Mouse (Mus musculus) kidney, embryonic 16.5 days (tissue): ENCODE measurements around the gene Tspan31. TPM values are rescaled to one million over a fixed set of nuclear protein-coding genes. Genes with fewer than 3 reads are reported as not detected.

ENCODE experiments used
- ATAC-seq: fragments of 200-750 bp; cut with Nextera tagmentation; 2 replicates; pipeline ENCODE4 v1.8.0; 2017; ENCODE audit warnings: moderate TSS enrichment; ENCODE audit not compliant: low FRiP score, low TSS enrichment
- H3K27ac ChIP-seq: fragments of 300-500 bp; sonication (generic); 2 replicates; pipeline ENCODE4 v1.5.1; 2014; ENCODE audit warnings: low read length
- H3K27me3 ChIP-seq: fragments of 300-500 bp; sonication (generic); 2 replicates; pipeline ENCODE4 v1.6.1; 2014; ENCODE audit warnings: low read length, control low read depth, mixed read lengths; ENCODE audit not compliant: insufficient read depth
- H3K36me3 ChIP-seq: fragments of 300-500 bp; sonication (generic); 2 replicates; pipeline ENCODE4 v1.6.1; 2014; ENCODE audit warnings: low read length, control low read depth, mixed read lengths; ENCODE audit not compliant: insufficient read depth
- H3K4me1 ChIP-seq: fragments of 300-500 bp; sonication (generic); 2 replicates; pipeline ENCODE4 v1.6.1; 2014; ENCODE audit warnings: low read length, control low read depth, mixed read lengths; ENCODE audit not compliant: insufficient read depth
- H3K4me2 ChIP-seq: fragments of 300-500 bp; sonication (generic); replicated peaks from 2 replicates; pipeline ENCODE4 v1.6.1; 2014; ENCODE audit warnings: low read depth, low read length
- H3K4me3 ChIP-seq: fragments of 300-500 bp; sonication (generic); 2 replicates; pipeline ENCODE4 v1.5.1; 2014; ENCODE audit warnings: mild to moderate bottlenecking, low read length
- H3K9ac ChIP-seq: fragments of 300-500 bp; sonication (generic); replicated peaks from 2 replicates; pipeline ENCODE4 v1.6.1; 2014; ENCODE audit warnings: low read length
- H3K9me3 ChIP-seq: fragments of 300-500 bp; sonication (generic); 2 replicates; pipeline ENCODE4 v1.6.1; 2016; ENCODE audit warnings: low read length, control low read depth
- WGBS: fragments of 180-500 bp; shearing (Covaris S2); extraction: QIAGEN DNeasy Blood & Tissue Kit; methylation state at CpG from one replicate; pipeline ENCODE4 v1.1.7; 2014; 5-methylcytosine and 5-hydroxymethylcytosine counted together
- polyA plus RNA-seq: library from polyadenylated mRNA; unstranded; fragments of >200 nt; fragmentation: Nextera tagmentation; extraction: Ambion mirVana; gene quantifications from 2 replicates; pipeline ENCODE4 v1.2.1, GENCODE M21; 2015

The Tspan31 gene
- polyA plus RNA-seq, 1 experiment from 2014 or later, result 205 TPM

DNA sequence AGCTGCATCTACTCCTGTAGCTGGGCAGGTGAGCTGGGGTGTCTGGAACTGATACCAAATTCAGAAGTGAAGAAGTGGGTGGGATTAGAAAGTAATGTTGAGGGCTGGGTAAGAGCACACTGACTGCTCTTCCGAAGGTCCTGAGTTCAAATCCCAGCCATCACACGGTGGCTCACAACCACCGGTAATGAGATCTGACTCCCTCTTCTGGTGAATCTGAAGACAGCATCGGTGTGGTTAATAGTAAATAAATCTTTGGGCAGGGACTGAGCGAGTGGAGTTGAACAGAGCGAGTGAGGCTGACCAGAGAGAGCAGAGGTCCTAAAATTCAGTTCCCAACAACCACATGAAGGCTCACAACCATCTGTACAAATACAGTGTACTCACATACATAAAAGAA lies 15.6 kb upstream of the Tspan31 start:
- no peak overlapping the region for H3K4me2 ChIP-seq
- H3K4me1 ChIP-seq, result peaks cover 12% of the 10 kb centered on the region
- H3K27me3 ChIP-seq, result peaks cover 73% of the 10 kb centered on the region
- 69% methylated on average over 6 of the region's 6 CpGs for WGBS
- H3K9me3 ChIP-seq, result no peaks in the 10 kb centered on the region
- no peak overlapping the region for H3K27ac ChIP-seq
- no peak overlapping the region for H3K9ac ChIP-seq
- H3K4me3 ChIP-seq, result no peak overlapping the region
- no peak for ATAC-seq
- no peaks in the 10 kb centered on the region for H3K36me3 ChIP-seq

DNA sequence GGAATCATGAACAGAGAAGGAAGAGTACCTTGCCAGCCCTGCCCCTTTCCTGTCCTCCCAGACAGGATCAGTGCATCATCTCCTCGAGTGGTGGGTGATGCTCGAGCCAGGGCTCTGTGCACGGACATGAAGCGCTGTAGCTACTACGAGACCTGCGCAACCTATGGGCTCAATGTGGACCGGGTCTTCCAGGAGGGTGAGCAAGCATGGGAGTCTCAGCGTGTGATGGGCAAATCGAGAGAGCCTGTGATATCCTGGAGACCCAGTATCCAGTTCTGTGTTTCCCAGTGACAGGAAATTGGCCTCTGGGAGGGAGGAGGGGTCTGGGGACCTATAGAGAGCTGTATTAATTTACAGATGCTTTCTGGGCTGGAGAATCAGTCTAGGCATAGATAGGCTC lies 15.0 kb upstream of the Tspan31 start:
- H3K4me3 ChIP-seq, result no peak overlapping the region
- no peak overlapping the region for H3K9ac ChIP-seq
- no peaks in the 10 kb centered on the region for H3K9me3 ChIP-seq
- peaks cover 13% of the 10 kb centered on the region for H3K4me1 ChIP-seq
- H3K36me3 ChIP-seq, result no peaks in the 10 kb centered on the region
- WGBS, result 77% methylated on average over 9 of the region's 9 CpGs
- no peak overlapping the region for H3K4me2 ChIP-seq
- no peak overlapping the region for H3K27ac ChIP-seq
- peaks cover 73% of the 10 kb centered on the region for H3K27me3 ChIP-seq
- no peak for ATAC-seq

DNA sequence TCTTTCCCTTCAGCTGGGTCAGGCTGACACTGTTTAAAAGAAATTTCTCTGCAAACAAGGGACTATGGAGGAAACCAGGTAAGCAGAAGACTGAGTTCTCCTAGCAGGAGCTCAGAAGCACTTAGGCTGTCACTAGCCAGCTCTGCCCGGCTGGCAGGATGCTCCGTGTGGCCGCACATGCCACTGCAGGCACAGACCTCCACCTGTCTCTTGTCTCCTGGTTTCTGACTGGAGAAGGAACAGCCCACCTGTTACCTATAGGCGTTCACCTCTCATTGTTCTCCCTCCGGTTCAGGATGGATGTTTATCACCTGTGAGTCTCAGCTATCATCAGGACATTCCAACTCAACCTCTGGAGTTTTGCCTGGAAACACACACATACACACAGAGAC lies 13.8 kb upstream of the Tspan31 start:
- H3K4me2 ChIP-seq, result no peak overlapping the region
- no peak overlapping the region for H3K4me3 ChIP-seq
- H3K36me3 ChIP-seq, result no peaks in the 10 kb centered on the region
- 34% methylated on average over 5 of the region's 5 CpGs for WGBS
- H3K9me3 ChIP-seq, result no peaks in the 10 kb centered on the region
- no peak for ATAC-seq
- peaks cover 25% of the 10 kb centered on the region for H3K4me1 ChIP-seq
- H3K27ac ChIP-seq, result no peak overlapping the region
- H3K9ac ChIP-seq, result no peak overlapping the region
- H3K27me3 ChIP-seq, result peaks cover 73% of the 10 kb centered on the region

DNA sequence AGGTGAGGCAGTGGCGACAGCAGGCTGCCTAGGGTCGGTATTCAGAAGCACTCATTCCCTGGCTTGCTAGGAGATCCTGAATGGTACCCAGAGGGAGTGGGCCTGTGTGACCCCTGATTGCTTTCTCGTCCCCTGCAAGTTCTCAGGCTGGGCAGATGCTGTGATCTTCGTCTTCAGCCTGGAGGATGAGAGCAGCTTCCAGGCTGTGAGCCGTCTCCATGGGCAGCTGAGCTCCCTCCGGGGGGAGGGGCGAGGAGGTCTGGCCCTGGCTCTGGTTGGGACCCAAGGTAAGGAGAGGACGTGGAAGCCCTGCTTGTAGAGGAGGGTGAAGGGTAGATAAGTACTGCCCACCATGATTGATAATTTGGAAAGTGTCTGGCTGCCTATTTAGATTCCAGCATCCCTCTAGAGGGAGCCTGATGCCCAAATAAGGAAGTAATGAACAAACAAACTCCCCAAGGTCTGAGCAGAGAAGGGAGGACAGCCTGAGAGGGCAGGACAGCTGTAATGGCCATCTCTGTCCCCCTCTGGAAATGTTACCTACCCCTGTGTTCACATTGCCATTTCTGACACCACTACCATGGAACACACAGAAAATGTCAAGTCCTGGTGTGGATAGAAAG lies 13.3 kb upstream of the Tspan31 start:
- H3K27ac ChIP-seq, result no peak overlapping the region
- H3K9ac ChIP-seq, result no peak overlapping the region
- no peak for ATAC-seq
- H3K4me1 ChIP-seq, result peaks cover 26% of the 10 kb centered on the region
- WGBS, result 23% methylated on average over 8 of the region's 8 CpGs
- H3K36me3 ChIP-seq, result no peaks in the 10 kb centered on the region
- H3K4me3 ChIP-seq, result no peak overlapping the region
- no peak overlapping the region for H3K4me2 ChIP-seq
- peaks cover 76% of the 10 kb centered on the region for H3K27me3 ChIP-seq
- no peaks in the 10 kb centered on the region for H3K9me3 ChIP-seq

DNA sequence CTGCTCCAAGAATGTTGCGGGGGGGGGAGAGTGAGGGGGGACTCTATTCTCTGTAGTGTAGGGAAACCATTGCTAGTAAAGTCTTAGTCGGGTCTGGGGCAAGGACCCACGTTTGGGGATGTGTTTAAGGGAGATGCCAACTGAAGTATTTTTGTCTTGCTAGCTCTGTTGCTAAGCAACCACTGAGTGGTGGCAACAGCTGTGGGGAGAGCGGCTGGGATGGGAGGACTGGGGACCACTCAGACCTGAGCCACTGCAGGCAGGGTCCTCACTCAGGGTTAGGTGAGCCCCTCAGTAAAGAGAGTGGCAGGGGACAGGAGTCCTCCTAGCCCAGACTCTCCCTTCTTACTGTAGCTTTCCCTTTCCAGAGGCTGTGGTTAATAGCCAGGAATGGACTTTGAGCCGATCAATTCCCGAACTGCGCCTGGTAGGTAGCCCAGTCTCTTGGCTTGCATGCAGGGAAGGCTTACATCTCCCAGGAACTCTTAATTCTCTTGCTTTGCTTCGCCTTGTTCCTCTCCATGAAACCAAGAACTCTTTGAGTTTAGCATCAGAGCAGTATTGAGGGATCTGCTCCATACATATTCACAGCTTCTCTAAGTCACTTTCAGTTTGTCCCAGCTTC lies 12.0 kb upstream of the Tspan31 start:
- Histone ChIP-seq H3K27me3 (peaks cover 83% of the 10 kb centered on the region), H3K4me2 (peak overlapping the region; percentile 42; the same call in 1 of the 2 replicates), H3K4me1 (peaks cover 28% of the 10 kb centered on the region), H3K36me3 (no peaks in the 10 kb centered on the region), H3K4me3 (0 out of 2 replicates have a peak overlapping the region, but pooled peaks have one; percentile 27), H3K9ac (no peak overlapping the region), H3K27ac (no peak overlapping the region), H3K9me3 (no peaks in the 10 kb centered on the region)
- ATAC-seq, result no peak
- 32% methylated on average over 8 of the region's 8 CpGs for WGBS

GRCm38 (mm10) chr10:127080901-127081780 lies 11.1 kb upstream of the Tspan31 start:
- H3K36me3 ChIP-seq, result no peaks in the 10 kb centered on the region
- H3K9ac ChIP-seq, result peak overlapping the region; percentile 41; the same call in 1 of the 2 replicates
- WGBS, result 4% methylated on average over 48 of the region's 48 CpGs
- H3K27ac ChIP-seq, result no peak overlapping the region
- ATAC-seq, result no peak
- H3K4me2 ChIP-seq, result peak overlapping the region; percentile 42
- peaks cover 28% of the 10 kb centered on the region for H3K4me1 ChIP-seq
- peak overlapping the region; percentile 27 for H3K4me3 ChIP-seq
- no peaks in the 10 kb centered on the region for H3K9me3 ChIP-seq
- H3K27me3 ChIP-seq, result peaks cover 90% of the 10 kb centered on the region

- Histone ChIP-seq H3K4me3 (peak overlapping the region; percentile 53), H3K4me2 (peak overlapping the region; percentile 92), H3K9me3 (no peaks in the 10 kb centered on the region), H3K36me3 (no peaks in the 10 kb centered on the region), H3K9ac (peak overlapping the region; percentile 57; the same call in 1 of the 2 replicates), H3K27ac (no peak overlapping the region), H3K27me3 (peaks cover 90% of the 10 kb centered on the region), H3K4me1 (peaks cover 28% of the 10 kb centered on the region)
- ATAC-seq, result no peak
- whole genome bisulfite sequencing, result under 1% methylated on average over 66 of the region's 70 CpGs
Measured at GRCm38 (mm10) chr10:127079665-127080391, 9.8 kb upstream of the Tspan31 start.

- WGBS, result under 1% methylated on average over 29 of the region's 49 CpGs
- peak; percentile 16; the same call in 1 of the 2 replicates for ATAC-seq
Measured at GRCm38 (mm10) chr10:127078677-127079575, 8.9 kb upstream of the Tspan31 start.

More at GRCm38 (mm10) chr10:127078677-127079575, 8.9 kb upstream of the Tspan31 start:
- peaks cover 28% of the 10 kb centered on the region for H3K4me1 ChIP-seq
- H3K4me2 ChIP-seq, result peak overlapping the region; percentile 92
- H3K9ac ChIP-seq, result peak overlapping the region; percentile 57
- H3K36me3 ChIP-seq, result no peaks in the 10 kb centered on the region
- peak overlapping the region; percentile 53 for H3K4me3 ChIP-seq
- H3K27ac ChIP-seq, result no peak overlapping the region
- peaks cover 86% of the 10 kb centered on the region for H3K27me3 ChIP-seq
- H3K9me3 ChIP-seq, result no peaks in the 10 kb centered on the region
